ENCODE assay signal across 29 mouse cellular contexts in the genomic region with DNA sequence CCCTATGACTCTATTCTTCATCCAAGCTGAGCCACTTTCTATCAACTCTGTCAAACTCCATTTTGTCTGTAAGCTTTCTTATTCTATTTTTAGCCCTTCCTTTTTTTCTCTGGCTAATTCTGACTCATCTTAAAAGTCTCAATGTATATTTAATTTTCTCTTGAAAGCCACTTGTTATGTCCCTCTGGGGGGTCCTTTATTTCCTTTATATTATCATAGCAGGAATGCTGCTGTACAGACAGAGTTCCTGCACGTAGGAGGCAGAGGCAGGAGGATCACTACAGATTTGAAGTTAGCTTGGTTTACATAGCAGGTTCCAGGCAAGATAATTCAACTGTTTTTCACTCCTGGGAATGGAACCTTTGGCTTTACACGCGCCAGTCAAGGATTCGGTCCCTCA. TPM values are rescaled to one million over a fixed set of nuclear protein-coding genes. Genes with fewer than 3 reads are reported as not detected.
A peak's percentile ranks its signal among the peaks of the same experiment; 100 is the strongest.
DNase-seq lines count a peak whose midpoint lies in the region; ATAC-seq and TF ChIP-seq lines count a peak whose summit lies in the region.
"Had no signal": no experiment of that assay in that cellular context is flagged by ENCODE, and none has a peak within 500 bp of the region (broad histone marks: within the 10 kb centered on the region; RNA-seq: fewer than 3 reads in every experiment).

No protein-coding gene starts in this region.

- no peak for TF ChIP-seq POLR2A in ES-Bruce4 (IDR thresholded peaks at IDR 0.05; ENCODE audit: insufficient read depth, low read length)
- TF ChIP-seq POLR2A in bone marrow macrophage, adult 2 months (IDR thresholded peaks at IDR 0.05; ENCODE audit: borderline replicate concordance, low read depth, low read length), result no peak

- H3K36me3 ChIP-seq in ES-Bruce4 (ENCODE audit: control insufficient read depth, insufficient read depth, low read length, poor library complexity, severe bottlenecking), result no peaks in the 10 kb centered on the region
- H3K36me3 ChIP-seq: embryonic facial prominence, embryonic 13.5 days; embryonic facial prominence, embryonic 15.5 days; forebrain, embryonic 10.5 days; forebrain, embryonic 12.5 days; G1E had no signal

- no peak for TF ChIP-seq EP300 in ES-Bruce4 (IDR thresholded peaks at IDR 0.05; ENCODE audit: insufficient read depth, low read depth, low read length)

- DNase-seq in ES-CJ7 (ENCODE audit: low read depth, low spot score) (peak; percentile 47), R1 (ENCODE audit: low read depth, low spot score) (peak; percentile 92)
- no peak for DNase-seq in cerebellum, adult 9-10 months
- no peak for DNase-seq in heart, postnatal 10 days
- DNase-seq in left cerebral cortex, postnatal 10 days (ENCODE audit: extremely low spot score in 1 of 2, low spot score in 2 of 2), result no peak
- DNase-seq: adrenal gland, adult 8-10 months; adrenal gland, postnatal 14 days; adrenal gland, postnatal 36 days; cerebellum, adult 11 months; cerebellum, adult 2 months; cerebellum, adult 9-11 months; cerebellum, postnatal 14 days; cerebellum, postnatal 36 days; embryo, embryonic 11 days had no signal

- H3K4me3 ChIP-seq in ES-Bruce4 (ENCODE audit: low read depth, low read length), result no peak overlapping the region
- no peak overlapping the region for H3K4me3 ChIP-seq in bone marrow macrophage, adult 2 months (ENCODE audit: insufficient read depth, low read length)
- H3K4me3 ChIP-seq: embryonic facial prominence, embryonic 13.5 days; embryonic facial prominence, embryonic 15.5 days; erythroblast, embryonic 14.5 days; forebrain, embryonic 10.5 days; forebrain, embryonic 12.5 days had no signal

- peaks cover 12% of the 10 kb centered on the region for H3K4me1 ChIP-seq in ES-Bruce4 (ENCODE audit: control insufficient read depth, insufficient read depth, low read length)
- peaks cover 25% of the 10 kb centered on the region for H3K4me1 ChIP-seq in bone marrow macrophage, adult 2 months (ENCODE audit: control insufficient read depth, insufficient read depth, low read length)
- H3K4me1 ChIP-seq: embryonic facial prominence, embryonic 13.5 days; embryonic facial prominence, embryonic 15.5 days had no signal

- intact Hi-C loops in heart, postnatal 10 days (cut with DNase I), result no loop called here
- intact Hi-C loops in left cerebral cortex, postnatal 10 days (cut with DNase I), result no loop called here

- ATAC-seq in frontal cortex, adult (ENCODE audit: low TSS enrichment), result no peak
- ATAC-seq: activated CD4-positive, CD25-positive, alpha-beta regulatory T cell, adult 4 months; forebrain, embryonic 14.5 days; forebrain, embryonic 16.5 days; Patski had no signal

- peaks cover 5% of the 10 kb centered on the region; the same call in 1 of the 2 replicates for H3K9me3 ChIP-seq in ES-Bruce4 (replicated peaks; ENCODE audit: control insufficient read depth, insufficient read depth, low read length, poor library complexity, severe bottlenecking)
- H3K9me3 ChIP-seq: embryonic facial prominence, embryonic 13.5 days; embryonic facial prominence, embryonic 15.5 days; forebrain, embryonic 10.5 days; forebrain, embryonic 12.5 days had no signal

- no peak overlapping the region for H3K9ac ChIP-seq in ES-Bruce4 (ENCODE audit: low read depth, poor library complexity, severe bottlenecking)
- H3K9ac ChIP-seq: embryonic facial prominence, embryonic 13.5 days; embryonic facial prominence, embryonic 15.5 days; forebrain, embryonic 12.5 days had no signal

- no peak for TF ChIP-seq CTCF in ES-Bruce4 (IDR thresholded peaks at IDR 0.05; ENCODE audit: low read depth, low read length)
- no peak for TF ChIP-seq CTCF in bone marrow macrophage, adult 2 months (IDR thresholded peaks at IDR 0.05; ENCODE audit: low read depth, low read length)

- H3K27me3 ChIP-seq in ES-Bruce4 (ENCODE audit: control insufficient read depth, insufficient read depth, low read length, poor library complexity, severe bottlenecking), result no peaks in the 10 kb centered on the region
- H3K27me3 ChIP-seq: embryonic facial prominence, embryonic 13.5 days; embryonic facial prominence, embryonic 15.5 days; forebrain, embryonic 12.5 days had no signal

- peak overlapping the region; percentile 93 for H3K27ac ChIP-seq in ES-Bruce4 (ENCODE audit: insufficient read depth, low read length)
- H3K27ac ChIP-seq in bone marrow macrophage, adult 2 months (ENCODE audit: insufficient read depth, low read depth, low read length), result peak overlapping the region; percentile 80
- H3K27ac ChIP-seq: embryonic facial prominence, embryonic 13.5 days; embryonic facial prominence, embryonic 15.5 days; forebrain, embryonic 10.5 days; forebrain, embryonic 12.5 days had no signal

RNA-seq across cellular contexts. Expression of a gene that starts 11.5 kb away (rescaled TPM):
- polyA plus RNA-seq in ES-Bruce4 (2011; ENCODE audit: insufficient read depth, insufficient read length, low read depth, missing spikeins), result 165 and 176 TPM in 2 replicates
- 111 and 122 TPM in 2 replicates for polyA plus RNA-seq in bone marrow macrophage, adult 2 months (2012; ENCODE audit: insufficient read depth, insufficient read length, missing spikeins)
- total RNA-seq in heart, postnatal 10 days (2021), result 100 to 1,000 TPM in 1 of 2 experiments, 10 to 100 TPM in 1; 96.2 to 104 TPM
- total RNA-seq in left cerebral cortex, postnatal 10 days (2021), result 100 to 1,000 TPM; 114 to 115 TPM

RNA-seq across cellular contexts. Expression of a gene that starts 31.5 kb away (rescaled TPM):
- not detected in 2 replicates for polyA plus RNA-seq in ES-Bruce4 (2011; ENCODE audit: insufficient read depth, insufficient read length, low read depth, missing spikeins)
- not detected in 2 replicates for polyA plus RNA-seq in bone marrow macrophage, adult 2 months (2012; ENCODE audit: insufficient read depth, insufficient read length, missing spikeins)
- under 1 TPM; 0.24 to 0.27 TPM for total RNA-seq in heart, postnatal 10 days (2021)
- not detected for total RNA-seq in left cerebral cortex, postnatal 10 days (2021)
- total RNA-seq: adrenal gland, postnatal 36 days; common myeloid progenitor, adult 5-6 weeks had no signal
- polyA plus RNA-seq: C2C12; erythroblast, embryonic 14.5 days; forebrain, embryonic 14.5 days; forebrain, embryonic 16.5 days; G1E; Patski had no signal

Comparison
In these comparisons a context has a peak if more than half of its experiments do, and no peak if none do; other contexts are left out.
1. DNase-seq: peak in ES-CJ7 (single experiment) and R1 (single experiment); none in cerebellum, adult 9-10 months (single experiment), heart, postnatal 10 days (0 of 2) and left cerebral cortex, postnatal 10 days (0 of 2).